Mouse (Mus musculus): ENCODE measurements around the gene Socs7. TPM values are rescaled to one million over a fixed set of nuclear protein-coding genes. Genes with fewer than 3 reads are reported as not detected.
A peak's percentile ranks its signal among the peaks of the same experiment; 100 is the strongest.
"Not testable (repeated sequence)": the region's sequence is repeated elsewhere in the genome, so short reads cannot be mapped to it uniquely, and the experiment has no call there.

Gene Socs7
- polyA plus RNA-seq, 1 experiment from 2014 or later = 6.9 TPM

- Histone ChIP-seq H3K27ac (replicated peaks; ENCODE audit: low read depth, low read length) (peak within 1 kb of the TSS; percentile 32), H3K9ac (replicated peaks; ENCODE audit: low read length) (peak within 1 kb of the TSS; percentile 29)
- peak; percentile 48 for DNase-seq
These were observed 10.2 kb upstream of the Socs7 start, which contains the start of gene Gpr179 for GRCm38 (mm10) chr11:97352027-97352684. Gene Gpr179, minus strand, starts transcription at chr11:97352077.

GRCm38 (mm10) chr11:97352935-97353597, 9.3 kb upstream of the Socs7 start:
- DNase-seq = no peak
- Histone ChIP-seq H3K4me1 (ENCODE audit: control insufficient read depth, insufficient read depth, low read length) (peaks cover 22% of the 10 kb centered on the region), H3K9ac (replicated peaks; ENCODE audit: low read length) (no peak overlapping the region), H3K27me3 (ENCODE audit: control insufficient read depth, insufficient read depth, low read length) (no peaks in the 10 kb centered on the region), H3K36me3 (ENCODE audit: control insufficient read depth, insufficient read depth, low read length) (no peaks in the 10 kb centered on the region), H3K4me3 (replicated peaks; ENCODE audit: low read depth, low read length) (no peak overlapping the region), H3K27ac (replicated peaks; ENCODE audit: low read depth, low read length) (no peak overlapping the region), H3K4me2 (ENCODE audit: low read length) (no peak overlapping the region), H3K9me3 (ENCODE audit: control insufficient read depth, low read length) (no peaks in the 10 kb centered on the region)
- 72% methylated on average over 4 of the region's 4 CpGs for WGBS
- no peak for ATAC-seq (ENCODE audit: low FRiP score, low TSS enrichment)

More at GRCm38 (mm10) chr11:97352027-97352684, 10.2 kb upstream of the Socs7 start, which contains the start of gene Gpr179:
- WGBS = 45% methylated on average over 3 of the region's 3 CpGs
- peaks cover 22% of the 10 kb centered on the region for H3K4me1 ChIP-seq (ENCODE audit: control insufficient read depth, insufficient read depth, low read length)
- ATAC-seq (ENCODE audit: low FRiP score, low TSS enrichment) = peak; percentile 31; the same call in 1 of the 2 replicates
- no peak within 1 kb of the TSS for H3K4me2 ChIP-seq (ENCODE audit: low read length)
- H3K27me3 ChIP-seq (ENCODE audit: control insufficient read depth, insufficient read depth, low read length) = no peaks in the 10 kb centered on the region
- H3K36me3 ChIP-seq (ENCODE audit: control insufficient read depth, insufficient read depth, low read length) = no peaks in the 10 kb centered on the region
- no peak within 1 kb of the TSS for H3K4me3 ChIP-seq (replicated peaks; ENCODE audit: low read depth, low read length)
- no peaks in the 10 kb centered on the region for H3K9me3 ChIP-seq (ENCODE audit: control insufficient read depth, low read length)

GRCm38 (mm10) chr11:97354646-97355045, 7.7 kb upstream of the Socs7 start:
- no peak overlapping the region for H3K4me2 ChIP-seq (ENCODE audit: low read length)

DNA sequence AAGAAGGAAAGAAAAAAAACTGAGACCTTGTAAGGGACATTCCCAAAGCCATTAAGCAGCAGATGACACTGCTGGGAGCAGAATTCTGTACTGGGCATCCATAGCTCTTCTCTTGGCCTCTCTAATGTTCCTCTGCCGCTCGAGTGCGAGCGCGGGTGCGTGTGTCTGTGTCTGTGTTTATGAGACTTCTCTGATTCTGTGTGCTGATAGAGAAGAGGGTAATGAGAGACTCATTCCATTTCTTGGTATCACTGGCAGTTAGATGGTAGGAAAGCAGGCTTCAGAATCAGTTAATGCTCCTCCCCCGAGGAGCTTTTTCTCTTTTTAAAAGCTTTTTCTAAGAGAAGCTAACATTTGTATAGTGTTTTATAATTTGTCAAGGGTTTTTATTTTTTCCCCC, 7.1 kb upstream of the Socs7 start:
- 90% methylated on average over 7 of the region's 7 CpGs for WGBS
- Histone ChIP-seq H3K27ac (replicated peaks; ENCODE audit: low read depth, low read length) (no peak overlapping the region), H3K4me3 (replicated peaks; ENCODE audit: low read depth, low read length) (no peak overlapping the region), H3K4me2 (ENCODE audit: low read length) (no peak overlapping the region), H3K9ac (replicated peaks; ENCODE audit: low read length) (no peak overlapping the region), H3K9me3 (ENCODE audit: control insufficient read depth, low read length) (no peaks in the 10 kb centered on the region), H3K36me3 (ENCODE audit: control insufficient read depth, insufficient read depth, low read length) (no peaks in the 10 kb centered on the region), H3K4me1 (ENCODE audit: control insufficient read depth, insufficient read depth, low read length) (peaks cover 14% of the 10 kb centered on the region), H3K27me3 (ENCODE audit: control insufficient read depth, insufficient read depth, low read length) (no peaks in the 10 kb centered on the region)
- DNase-seq (no peak), ATAC-seq (ENCODE audit: low FRiP score, low TSS enrichment) (no peak)

More at GRCm38 (mm10) chr11:97354646-97355045, 7.7 kb upstream of the Socs7 start:
- ATAC-seq (ENCODE audit: low FRiP score, low TSS enrichment) = no peak
- H3K27ac ChIP-seq (replicated peaks; ENCODE audit: low read depth, low read length) = no peak overlapping the region
- 76% methylated on average over 2 of the region's 2 CpGs for WGBS
- H3K4me3 ChIP-seq (replicated peaks; ENCODE audit: low read depth, low read length) = no peak overlapping the region
- no peaks in the 10 kb centered on the region for H3K27me3 ChIP-seq (ENCODE audit: control insufficient read depth, insufficient read depth, low read length)
- DNase-seq = no peak
- H3K36me3 ChIP-seq (ENCODE audit: control insufficient read depth, insufficient read depth, low read length) = no peaks in the 10 kb centered on the region
- peaks cover 20% of the 10 kb centered on the region for H3K4me1 ChIP-seq (ENCODE audit: control insufficient read depth, insufficient read depth, low read length)
- no peak overlapping the region for H3K9ac ChIP-seq (replicated peaks; ENCODE audit: low read length)
- H3K9me3 ChIP-seq (ENCODE audit: control insufficient read depth, low read length) = no peaks in the 10 kb centered on the region

- H3K4me3 ChIP-seq (replicated peaks; ENCODE audit: low read depth, low read length); H3K9ac ChIP-seq (replicated peaks; ENCODE audit: low read length); ATAC-seq (ENCODE audit: low FRiP score, low TSS enrichment); H3K36me3 ChIP-seq (ENCODE audit: control insufficient read depth, insufficient read depth, low read length); H3K4me2 ChIP-seq (ENCODE audit: low read length); H3K27ac ChIP-seq (replicated peaks; ENCODE audit: low read depth, low read length); H3K9me3 ChIP-seq (ENCODE audit: control insufficient read depth, low read length); H3K4me1 ChIP-seq (ENCODE audit: control insufficient read depth, insufficient read depth, low read length); H3K27me3 ChIP-seq (ENCODE audit: control insufficient read depth, insufficient read depth, low read length): not testable (repeated sequence)
- WGBS = 13% methylated on average over 4 of the region's 6 CpGs
- peak; percentile 81 for DNase-seq
These were observed 4.7 kb upstream of the Socs7 start for GRCm38 (mm10) chr11:97357663-97358062.

- peak overlapping the region; percentile 98 for H3K4me3 ChIP-seq (replicated peaks; ENCODE audit: low read depth, low read length)
- DNase-seq = peak; percentile 68
- ATAC-seq (ENCODE audit: low FRiP score, low TSS enrichment) = peak; percentile 57; the same call in 1 of the 2 replicates
- no peaks in the 10 kb centered on the region for H3K36me3 ChIP-seq (ENCODE audit: control insufficient read depth, insufficient read depth, low read length)
- peak overlapping the region; percentile 83 for H3K4me2 ChIP-seq (ENCODE audit: low read length)
- peak overlapping the region; percentile 89 for H3K27ac ChIP-seq (replicated peaks; ENCODE audit: low read depth, low read length)
- H3K4me1 ChIP-seq (ENCODE audit: control insufficient read depth, insufficient read depth, low read length) = peaks cover 26% of the 10 kb centered on the region
- H3K9me3 ChIP-seq (ENCODE audit: control insufficient read depth, low read length) = no peaks in the 10 kb centered on the region
- no peaks in the 10 kb centered on the region for H3K27me3 ChIP-seq (ENCODE audit: control insufficient read depth, insufficient read depth, low read length)
- WGBS = under 1% methylated on average over 32 of the region's 39 CpGs
- H3K9ac ChIP-seq (replicated peaks; ENCODE audit: low read length) = peak overlapping the region; percentile 96
These were observed 245 bp downstream of the Socs7 start for GRCm38 (mm10) chr11:97362649-97362942.

- Histone ChIP-seq H3K4me1 (ENCODE audit: control insufficient read depth, insufficient read depth, low read length) (peaks cover 26% of the 10 kb centered on the region), H3K36me3 (ENCODE audit: control insufficient read depth, insufficient read depth, low read length) (no peaks in the 10 kb centered on the region), H3K27ac (replicated peaks; ENCODE audit: low read depth, low read length) (peak overlapping the region; percentile 89), H3K27me3 (ENCODE audit: control insufficient read depth, insufficient read depth, low read length) (no peaks in the 10 kb centered on the region), H3K9ac (replicated peaks; ENCODE audit: low read length) (peak overlapping the region; percentile 96), H3K9me3 (ENCODE audit: control insufficient read depth, low read length) (no peaks in the 10 kb centered on the region), H3K4me3 (replicated peaks; ENCODE audit: low read depth, low read length) (peak overlapping the region; percentile 98), H3K4me2 (ENCODE audit: low read length) (peak overlapping the region; percentile 83)
- DNase-seq (peak; percentile 52), ATAC-seq (ENCODE audit: low FRiP score, low TSS enrichment) (peak; percentile 5; the same call in 1 of the 2 replicates)
- under 1% methylated on average over 49 of the region's 49 CpGs for WGBS
These were observed 742 bp downstream of the Socs7 start for GRCm38 (mm10) chr11:97362943-97363643.

- DNase-seq (no peak), ATAC-seq (ENCODE audit: low FRiP score, low TSS enrichment) (no peak)
- H3K9me3 ChIP-seq (ENCODE audit: control insufficient read depth, low read length) = no peaks in the 10 kb centered on the region
- WGBS = 2% methylated on average over 7 of the region's 7 CpGs
- peak overlapping the region; percentile 83 for H3K4me2 ChIP-seq (ENCODE audit: low read length)
- H3K27me3 ChIP-seq (ENCODE audit: control insufficient read depth, insufficient read depth, low read length) = no peaks in the 10 kb centered on the region
- peaks cover 26% of the 10 kb centered on the region for H3K4me1 ChIP-seq (ENCODE audit: control insufficient read depth, insufficient read depth, low read length)
- peak overlapping the region; percentile 98 for H3K4me3 ChIP-seq (replicated peaks; ENCODE audit: low read depth, low read length)
- H3K27ac ChIP-seq (replicated peaks; ENCODE audit: low read depth, low read length) = 0 out of 2 replicates have a peak overlapping the region, but pooled peaks have one; percentile 89
- H3K9ac ChIP-seq (replicated peaks; ENCODE audit: low read length) = peak overlapping the region; percentile 96
- no peaks in the 10 kb centered on the region for H3K36me3 ChIP-seq (ENCODE audit: control insufficient read depth, insufficient read depth, low read length)
These were observed 1.3 kb downstream of the Socs7 start for GRCm38 (mm10) chr11:97363644-97363995.

Data from midbrain, embryonic 14.5 days (tissue).